Mouse (Mus musculus): ENCODE measurements around the gene Fam214a.
"Not testable (repeated sequence)": the region's sequence is repeated elsewhere in the genome, so short reads cannot be mapped to it uniquely, and the experiment has no call there.

The Fam214a gene

GRCm38 (mm10) chr9:74982193-74982592 is 29.5 kb downstream of the Fam214a start:
- DNase-seq = no peak

DNA sequence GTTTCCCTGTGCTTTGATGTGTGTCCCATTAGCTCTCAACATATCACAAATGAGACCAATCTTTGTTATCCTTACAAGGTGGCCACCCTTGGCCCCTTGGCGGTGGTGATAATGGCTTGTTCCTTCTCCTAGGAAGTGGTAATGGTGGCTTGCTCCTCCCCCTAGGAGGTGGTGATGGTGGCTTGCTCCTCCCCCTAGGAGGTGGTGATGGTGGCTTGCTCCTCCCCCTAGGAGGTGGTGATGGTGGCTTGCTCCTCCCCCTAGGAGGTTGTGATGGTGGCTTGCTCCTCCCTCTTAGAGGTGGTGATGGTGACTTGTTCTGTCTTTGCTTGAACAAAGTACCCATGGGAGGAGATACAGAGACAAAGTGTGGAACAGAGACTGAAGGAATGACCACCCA is 30.0 kb downstream of the Fam214a start:
- not testable (repeated sequence) for DNase-seq

GRCm38 (mm10) chr9:74985173-74985715 is 32.6 kb downstream of the Fam214a start:
- no peak for DNase-seq

- no peak for DNase-seq
Observed at GRCm38 (mm10) chr9:74985770-74986169, 33.1 kb downstream of the Fam214a start.

DNA sequence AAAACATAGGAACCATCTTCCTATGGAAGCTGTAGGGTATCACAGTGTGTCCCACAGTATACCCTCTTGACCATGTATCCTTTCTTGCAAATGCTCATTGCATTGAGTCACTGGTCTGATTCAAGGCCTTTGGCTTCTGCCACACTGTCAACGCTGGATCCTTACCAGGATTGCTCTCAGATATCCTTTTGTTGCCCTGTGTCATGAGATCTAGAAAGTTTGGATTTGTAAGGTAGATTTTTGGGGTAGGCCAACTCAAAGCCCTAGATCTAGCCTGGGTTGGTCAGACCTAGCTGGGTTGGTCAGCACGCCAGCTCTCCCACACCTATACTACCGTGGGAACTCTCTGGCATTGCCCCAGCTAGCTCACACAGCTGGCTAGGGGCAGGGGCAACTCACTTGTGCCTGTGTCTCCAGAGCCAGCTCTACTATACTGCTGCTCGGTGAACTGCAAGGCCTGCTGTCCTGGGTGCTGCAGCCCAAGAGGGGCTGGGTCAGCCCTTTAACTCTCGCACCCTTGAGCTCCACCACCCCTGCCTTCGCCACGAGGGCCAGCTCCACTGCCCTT is 36.3 kb downstream of the Fam214a start:
- no peak for DNase-seq

GRCm38 (mm10) chr9:74989990-74990389 is 37.3 kb downstream of the Fam214a start:
- no peak for DNase-seq

GRCm38 (mm10) chr9:74994611-74995257 is 42.0 kb downstream of the Fam214a start:
- DNase-seq = no peak

DNA sequence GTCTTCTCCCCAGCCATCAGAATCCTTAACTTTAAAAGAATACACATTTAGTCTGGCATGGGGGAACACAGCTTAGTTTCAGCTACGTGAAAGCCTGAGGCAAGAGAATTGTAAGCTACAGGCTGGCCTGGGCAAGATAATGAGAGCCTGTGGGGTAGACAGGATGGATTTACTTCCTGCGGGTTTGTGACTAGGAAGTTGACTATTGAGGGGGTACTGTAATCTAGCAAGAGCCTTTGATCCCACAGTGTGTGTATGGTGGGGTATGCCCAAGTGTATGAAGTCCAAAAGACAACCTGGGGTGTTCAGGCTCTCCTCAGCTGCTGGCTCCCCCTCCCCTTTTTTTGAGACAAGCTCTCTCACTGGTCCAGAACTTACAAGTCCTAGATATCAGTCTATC is 43.7 kb downstream of the Fam214a start:
- no peak for DNase-seq

GRCm38 (mm10) chr9:74997976-74998375 is 45.3 kb downstream of the Fam214a start:
- no peak for DNase-seq

DNA sequence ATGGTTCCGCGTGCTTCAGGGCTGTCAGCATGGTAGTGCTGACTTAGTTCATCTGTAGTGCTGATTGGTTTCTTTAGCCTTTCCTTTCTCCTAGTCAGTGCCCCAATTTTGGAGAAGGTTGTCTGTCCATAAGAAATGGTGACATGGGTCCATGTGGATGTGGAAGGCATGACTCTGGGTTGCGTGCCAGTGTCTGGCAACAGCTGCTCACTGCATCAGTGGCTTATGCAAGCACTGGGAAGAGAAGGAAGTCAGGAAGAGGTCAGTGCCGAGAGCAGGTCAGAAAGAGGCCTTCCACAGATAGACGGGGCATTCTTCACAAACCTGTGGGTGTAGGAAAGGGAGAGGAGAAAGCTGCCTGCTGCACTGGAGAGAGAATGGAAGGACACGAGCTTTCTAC is 48.3 kb downstream of the Fam214a start:
- DNase-seq = no peak

- no peak for DNase-seq
Observed at GRCm38 (mm10) chr9:75001611-75002204, 49.0 kb downstream of the Fam214a start.

DNA sequence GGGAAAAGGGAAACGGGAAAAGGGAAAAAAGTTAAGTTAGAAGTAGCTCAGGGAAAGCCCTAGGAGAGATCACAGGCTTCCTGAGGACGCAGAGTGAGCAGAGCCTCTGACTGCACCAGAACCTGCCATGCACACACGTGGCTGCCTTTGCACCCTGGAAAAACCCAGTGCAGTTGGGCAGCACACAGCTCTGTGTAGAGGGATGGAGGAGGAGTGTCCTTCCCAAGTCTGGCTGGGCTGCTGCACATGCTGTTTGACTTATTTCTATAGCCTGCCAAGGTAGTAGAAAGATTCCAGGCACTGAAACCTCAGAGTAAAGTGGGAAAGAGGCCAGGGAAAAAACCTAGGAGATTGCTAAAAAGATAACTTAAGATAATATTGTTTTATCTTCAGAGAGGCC is 49.6 kb downstream of the Fam214a start:
- no peak for DNase-seq

GRCm38 (mm10) chr9:75004203-75004602 is 51.5 kb downstream of the Fam214a start:
- no peak for DNase-seq

DNA sequence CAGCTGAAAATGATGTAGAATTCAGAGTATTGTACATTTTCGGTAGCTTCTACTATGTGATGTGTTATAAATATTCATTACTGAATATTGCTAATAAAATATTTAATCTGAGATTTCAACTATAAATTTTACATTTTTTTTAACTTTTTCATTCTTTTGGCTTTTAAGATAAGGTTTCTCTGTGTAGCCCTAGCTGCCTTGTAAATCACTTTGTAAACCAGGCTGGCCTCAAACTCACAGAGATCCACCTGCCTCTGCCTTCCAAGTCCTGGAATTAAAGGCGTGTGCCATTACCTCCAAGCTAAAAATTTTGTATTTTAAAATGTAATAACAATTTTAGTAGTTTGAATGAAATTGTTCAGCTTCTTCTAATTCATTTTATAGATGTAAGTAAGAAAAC is 63.9 kb downstream of the Fam214a start:
- no peak for DNase-seq

- DNase-seq = no peak
Observed at GRCm38 (mm10) chr9:75019181-75019580, 66.5 kb downstream of the Fam214a start.

DNA sequence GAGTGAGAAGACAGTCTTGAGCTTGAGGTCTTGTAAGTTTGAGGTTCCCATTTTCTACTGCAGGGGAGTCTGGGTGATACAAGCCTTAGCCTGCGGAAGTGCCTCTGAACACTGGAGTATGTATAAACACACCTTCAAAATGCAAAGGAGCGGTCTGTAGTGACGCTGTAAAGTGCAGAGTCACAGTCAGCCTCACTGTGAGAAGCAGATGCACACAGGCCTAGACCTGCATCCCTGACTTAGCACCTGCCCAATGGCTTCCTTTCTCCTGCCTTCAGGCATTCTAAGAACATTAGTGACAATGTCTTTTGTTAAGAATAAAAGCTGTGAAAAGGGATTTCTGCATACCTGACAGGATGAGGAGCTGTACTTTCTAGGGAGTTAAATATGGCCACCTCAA is 66.9 kb downstream of the Fam214a start:
- DNase-seq = no peak

GRCm38 (mm10) chr9:75020561-75020960 is 67.9 kb downstream of the Fam214a start:
- no peak for DNase-seq

- DNase-seq = no peak
Observed at GRCm38 (mm10) chr9:75022546-75022945, 69.9 kb downstream of the Fam214a start.

DNA sequence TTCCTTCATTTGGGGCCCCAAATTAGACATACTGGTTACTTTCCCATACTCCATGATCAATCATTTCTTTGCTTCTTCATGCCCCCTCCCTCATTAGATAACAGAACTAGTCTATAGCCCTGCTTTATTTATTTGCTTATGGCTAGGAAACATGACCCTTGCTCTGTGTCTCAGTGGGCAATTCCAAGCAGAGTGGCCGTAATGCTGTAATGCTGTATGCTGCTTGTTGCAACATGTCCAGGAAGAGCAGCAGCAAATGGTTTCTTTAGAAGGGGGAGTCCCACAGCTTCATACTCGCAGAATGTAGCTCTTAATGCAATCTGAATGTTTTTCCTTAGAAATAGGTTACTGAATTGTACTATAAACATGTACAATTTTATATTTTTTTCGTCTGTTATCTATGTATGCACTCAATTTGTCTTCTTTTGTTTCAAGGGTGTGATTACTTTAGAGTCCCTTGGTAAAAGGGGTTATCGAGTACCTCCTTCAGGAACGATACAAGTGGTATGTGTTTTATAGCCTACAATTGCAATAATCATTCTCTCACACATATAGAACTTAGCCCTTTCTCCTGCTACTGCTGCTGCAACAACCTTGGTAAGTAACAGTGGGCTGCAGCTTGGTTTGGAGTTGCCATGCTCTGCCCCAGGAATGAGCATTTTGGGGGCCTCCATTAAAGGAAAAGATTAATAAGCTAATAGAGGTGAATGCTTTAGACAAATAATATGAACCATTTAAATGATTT is 70.6 kb downstream of the Fam214a start:
- DNase-seq = no peak

DNA sequence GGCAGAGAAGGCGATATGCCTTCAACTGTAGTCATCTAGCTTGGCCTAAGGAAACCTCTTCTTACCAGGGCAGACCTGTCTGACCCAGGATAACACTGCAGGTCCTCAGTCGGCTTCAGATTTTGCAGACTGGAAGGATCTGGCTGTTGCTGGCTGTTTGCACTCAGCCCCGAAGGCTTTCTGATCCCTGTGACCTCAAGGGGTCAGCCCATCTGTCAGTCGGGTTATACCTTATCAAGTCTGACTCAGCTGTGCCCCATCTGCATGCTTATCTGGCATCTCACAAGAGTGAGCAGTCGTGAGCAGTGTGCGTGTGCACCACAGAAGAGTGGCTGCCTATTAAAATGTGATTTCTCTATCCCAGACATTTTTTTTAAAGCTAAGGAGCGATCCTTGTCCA is 71.4 kb downstream of the Fam214a start:
- no peak for DNase-seq

DNA sequence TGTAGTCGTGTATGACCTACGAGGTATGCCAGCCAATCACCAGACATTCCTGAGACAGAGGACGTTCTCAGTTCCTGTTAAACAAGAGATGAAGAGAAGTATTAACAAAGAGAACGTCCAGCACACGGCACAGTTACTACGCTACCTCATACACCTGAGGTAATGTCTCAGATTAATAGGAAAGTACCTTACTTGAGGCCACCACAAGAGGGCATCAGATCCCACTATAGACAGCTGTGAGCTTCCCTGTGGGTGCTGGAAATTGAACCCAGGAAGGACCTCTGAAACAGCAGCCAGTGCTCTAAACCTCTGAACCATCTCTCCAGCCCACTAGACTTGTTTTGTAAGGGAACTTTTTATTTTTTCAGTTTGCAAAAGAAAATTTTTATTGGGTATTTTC is 73.0 kb downstream of the Fam214a start:
- no peak for DNase-seq

- DNase-seq = no peak
Observed at GRCm38 (mm10) chr9:75032408-75032807, 79.7 kb downstream of the Fam214a start.

DNA sequence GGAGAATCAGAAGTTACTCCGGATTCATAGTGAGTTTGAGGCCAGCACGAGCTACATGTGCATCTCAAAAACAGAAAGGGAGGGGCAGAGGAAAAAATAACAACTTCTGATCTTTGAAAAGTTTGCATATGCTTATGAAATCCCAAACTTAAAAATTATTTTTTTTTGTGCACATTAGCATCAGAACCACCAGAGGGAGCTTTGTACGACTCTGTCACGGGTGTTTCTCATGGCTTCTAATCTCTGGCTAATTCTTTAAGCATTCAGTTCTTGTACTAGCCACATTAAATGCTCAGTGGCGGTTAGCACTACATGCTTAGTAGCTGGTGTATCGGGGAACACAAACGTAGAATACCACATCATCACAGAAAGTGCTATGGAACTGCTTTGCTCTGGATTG is 80.5 kb downstream of the Fam214a start:
- DNase-seq = no peak

DNA sequence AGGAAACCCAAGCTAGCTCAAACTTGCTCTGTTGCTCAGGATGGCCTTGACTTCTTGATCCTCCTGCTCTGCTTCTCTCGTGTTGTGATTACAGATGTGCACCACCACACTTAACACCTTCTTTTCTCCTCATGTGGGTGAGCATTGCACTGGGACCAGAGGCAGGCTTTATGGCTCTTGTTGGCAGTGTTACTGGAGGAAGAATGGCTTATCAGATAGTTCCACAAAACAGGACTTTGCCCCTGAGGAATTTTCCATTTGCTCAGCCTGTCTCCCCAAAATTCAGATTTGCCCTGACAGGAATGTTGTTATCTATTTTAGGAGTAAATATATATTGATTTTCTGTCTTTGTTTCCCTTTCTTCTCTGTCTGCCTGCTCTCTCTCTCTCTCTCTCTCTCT is 82.0 kb downstream of the Fam214a start:
- DNase-seq = no peak
